Mouse (Mus musculus): ENCODE results near the gene Tubgcp6. TPM values are rescaled to one million over a fixed set of nuclear protein-coding genes. Genes with fewer than 3 reads are reported as not detected.

Gene Tubgcp6
- polyA plus RNA-seq, 1 experiment from 2014 or later, result 12.9 TPM

DNA sequence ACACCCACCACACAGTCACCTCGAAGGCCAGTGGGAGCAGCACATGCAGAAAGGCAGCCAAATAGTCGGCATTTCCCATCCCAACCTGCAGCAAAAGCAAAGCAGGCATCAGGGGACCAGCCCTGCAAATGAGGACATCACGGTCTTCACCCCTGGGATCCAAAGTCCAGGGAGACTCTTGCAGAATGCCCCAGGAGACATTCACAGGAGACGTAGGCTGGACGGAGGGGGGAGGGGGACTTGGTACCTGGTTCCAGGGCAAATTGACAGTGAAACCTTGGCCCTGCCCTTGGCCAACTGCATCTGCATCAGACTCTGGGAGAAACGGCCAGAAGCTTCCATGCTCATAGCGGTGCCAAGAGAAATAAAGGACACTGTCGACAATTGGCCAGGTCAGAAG, 3.7 kb upstream of the Tubgcp6 start:
- H3K4me1 ChIP-seq, result peaks cover 34% of the 10 kb centered on the region
- no peak overlapping the region for H3K27ac ChIP-seq
- H3K4me2 ChIP-seq, result no peak overlapping the region
- no peak overlapping the region for H3K9ac ChIP-seq
- WGBS, result 90% methylated on average over 8 of the region's 8 CpGs
- no peak overlapping the region for H3K4me3 ChIP-seq (replicated peaks)
- ATAC-seq (ENCODE audit: insufficient read depth, low FRiP score, low read depth), result no peak
- no peaks in the 10 kb centered on the region for H3K27me3 ChIP-seq (replicated peaks)
- no peaks in the 10 kb centered on the region for H3K9me3 ChIP-seq
- peaks cover 4% of the 10 kb centered on the region; the same call in 1 of the 2 replicates for H3K36me3 ChIP-seq

DNA sequence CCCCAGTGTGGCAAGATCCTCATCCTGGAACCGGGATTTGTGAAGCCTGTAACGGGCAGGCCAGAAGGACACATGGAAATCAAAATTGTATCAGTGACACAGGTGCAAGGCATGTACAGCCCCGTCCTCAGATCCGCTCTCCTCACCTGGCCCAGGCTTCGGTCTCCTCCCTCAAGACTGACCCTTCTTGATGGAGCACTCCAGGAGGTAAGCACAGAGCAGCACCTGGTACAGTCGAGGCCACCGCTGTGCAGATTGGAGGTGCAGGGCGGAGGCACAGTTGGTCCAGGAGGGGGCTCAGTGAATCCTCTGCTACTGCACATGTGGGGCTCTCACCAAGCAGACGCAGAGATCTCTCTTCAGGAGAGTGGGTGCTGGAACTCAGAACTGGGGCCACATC, 2.4 kb upstream of the Tubgcp6 start:
- no peak overlapping the region for H3K9ac ChIP-seq
- H3K27me3 ChIP-seq (replicated peaks), result no peaks in the 10 kb centered on the region
- peaks cover 4% of the 10 kb centered on the region; the same call in 1 of the 2 replicates for H3K36me3 ChIP-seq
- H3K9me3 ChIP-seq, result no peaks in the 10 kb centered on the region
- ATAC-seq (ENCODE audit: insufficient read depth, low FRiP score, low read depth), result no peak
- H3K27ac ChIP-seq, result no peak overlapping the region
- WGBS, result 90% methylated on average over 9 of the region's 9 CpGs
- H3K4me2 ChIP-seq, result no peak overlapping the region
- peaks cover 37% of the 10 kb centered on the region for H3K4me1 ChIP-seq
- no peak overlapping the region for H3K4me3 ChIP-seq (replicated peaks)

DNA sequence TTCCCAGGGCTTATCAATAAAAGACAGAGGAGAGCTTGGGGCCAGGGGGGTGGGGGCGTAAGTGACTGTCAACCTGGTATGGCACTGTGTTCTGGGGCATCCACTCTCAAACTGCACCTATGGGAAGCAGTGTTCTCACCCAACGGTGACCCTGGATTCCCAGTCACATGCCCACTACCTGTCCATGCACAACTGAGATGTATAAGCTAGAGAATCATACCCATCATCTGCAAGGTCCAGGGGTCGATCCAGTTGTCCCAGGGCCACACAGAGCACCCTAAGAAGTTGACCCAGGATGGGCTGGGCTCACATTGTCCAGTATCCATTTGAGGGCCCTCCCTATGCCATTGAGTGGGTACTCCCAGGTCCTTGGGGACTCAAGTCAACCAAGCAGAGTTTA, 1.4 kb upstream of the Tubgcp6 start:
- H3K9me3 ChIP-seq, result no peaks in the 10 kb centered on the region
- H3K36me3 ChIP-seq, result peaks cover 4% of the 10 kb centered on the region; the same call in 1 of the 2 replicates
- no peak overlapping the region for H3K4me2 ChIP-seq
- no peak overlapping the region for H3K27ac ChIP-seq
- WGBS, result 94% methylated on average over 3 of the region's 3 CpGs
- H3K9ac ChIP-seq, result no peak overlapping the region
- no peak for ATAC-seq (ENCODE audit: insufficient read depth, low FRiP score, low read depth)
- no peaks in the 10 kb centered on the region for H3K27me3 ChIP-seq (replicated peaks)
- peaks cover 37% of the 10 kb centered on the region for H3K4me1 ChIP-seq
- H3K4me3 ChIP-seq (replicated peaks), result no peak overlapping the region

DNA sequence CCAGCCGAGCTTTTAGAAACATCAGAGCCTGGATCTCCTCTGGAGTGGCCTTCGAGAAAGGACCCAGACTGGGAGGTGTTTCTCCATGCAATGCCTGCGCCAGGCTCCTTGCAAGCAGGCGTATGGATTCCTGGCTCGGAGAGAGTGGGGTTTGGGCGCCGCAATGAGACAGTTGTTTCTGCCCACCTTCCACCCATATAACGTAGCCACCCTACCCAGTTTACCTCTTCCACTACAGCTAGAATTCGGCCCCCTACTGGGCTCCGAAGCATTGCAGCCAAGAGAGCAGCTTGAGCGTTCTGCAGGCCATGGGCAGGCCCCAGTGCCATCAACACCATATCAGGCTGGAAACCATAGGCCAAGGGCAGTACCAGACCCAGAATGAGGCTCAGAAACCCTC, 683 bp upstream of the Tubgcp6 start:
- no peak for ATAC-seq (ENCODE audit: insufficient read depth, low FRiP score, low read depth)
- peak overlapping the region; percentile 49 for H3K27ac ChIP-seq

DNA sequence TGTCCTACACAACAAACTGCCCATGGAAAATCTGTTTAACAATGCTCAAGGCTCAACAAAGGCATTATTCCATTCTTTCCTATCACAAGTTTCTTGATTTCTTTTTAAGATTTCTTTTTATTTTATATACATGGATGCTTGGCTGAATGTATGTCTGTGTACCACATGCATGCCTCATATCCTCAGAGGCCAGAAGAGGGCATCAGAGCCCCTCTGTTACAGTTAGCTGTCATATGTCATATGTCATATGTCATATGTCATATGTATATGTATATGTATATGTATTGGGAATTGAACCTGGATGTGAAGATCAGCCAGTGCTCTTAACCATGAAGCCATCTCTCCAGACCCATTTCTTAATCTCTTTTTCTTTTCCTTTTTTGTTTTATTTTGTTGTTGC, 4.9 kb downstream of the Tubgcp6 start:
- H3K27me3 ChIP-seq (replicated peaks), result no peaks in the 10 kb centered on the region
- H3K36me3 ChIP-seq, result peaks cover 15% of the 10 kb centered on the region
- H3K4me1 ChIP-seq, result peaks cover 11% of the 10 kb centered on the region
- no peak for ATAC-seq (ENCODE audit: insufficient read depth, low FRiP score, low read depth)
- H3K27ac ChIP-seq, result no peak overlapping the region
- no peak overlapping the region for H3K4me2 ChIP-seq
- H3K4me3 ChIP-seq (replicated peaks), result no peak overlapping the region
- no peaks in the 10 kb centered on the region for H3K9me3 ChIP-seq
- no peak overlapping the region for H3K9ac ChIP-seq

More for the DNA sequence above, 683 bp upstream of the Tubgcp6 start:
- H3K4me1 ChIP-seq, result peaks cover 33% of the 10 kb centered on the region
- no peaks in the 10 kb centered on the region for H3K27me3 ChIP-seq (replicated peaks)
- H3K9ac ChIP-seq, result peak overlapping the region; percentile 86; the same call in 1 of the 2 replicates
- no peaks in the 10 kb centered on the region for H3K9me3 ChIP-seq
- WGBS, result 27% methylated on average over 11 of the region's 11 CpGs
- H3K4me3 ChIP-seq (replicated peaks), result peak overlapping the region; percentile 96
- H3K36me3 ChIP-seq, result peaks cover 4% of the 10 kb centered on the region; the same call in 1 of the 2 replicates
- H3K4me2 ChIP-seq, result peak overlapping the region; percentile 93

DNA sequence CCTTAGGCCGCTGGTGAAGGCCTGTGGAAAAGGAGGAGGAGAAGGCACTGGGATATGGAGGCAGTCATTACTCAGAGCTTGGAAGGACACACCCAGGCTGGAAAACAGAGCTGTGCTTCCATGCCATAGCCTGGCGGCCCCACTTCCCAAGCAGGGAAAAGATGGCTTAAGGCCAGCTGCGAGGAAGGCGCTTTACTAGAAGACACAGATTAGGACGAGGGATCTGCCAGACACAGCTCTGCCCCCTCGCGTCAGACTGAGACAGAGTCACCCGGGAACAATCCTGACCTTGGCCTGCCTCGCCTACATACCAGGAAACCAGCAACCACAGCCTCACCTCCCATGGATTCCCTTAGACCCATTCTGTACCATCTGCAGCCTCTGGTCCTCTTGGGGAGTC, 12.8 kb downstream of the Tubgcp6 start:
- H3K4me2 ChIP-seq, result no peak overlapping the region
- no peak overlapping the region for H3K9ac ChIP-seq
- peaks cover 51% of the 10 kb centered on the region for H3K36me3 ChIP-seq
- ATAC-seq (ENCODE audit: insufficient read depth, low FRiP score, low read depth), result no peak
- WGBS, result 76% methylated on average over 9 of the region's 9 CpGs
- H3K4me3 ChIP-seq (replicated peaks), result no peak overlapping the region
- no peaks in the 10 kb centered on the region for H3K9me3 ChIP-seq
- no peaks in the 10 kb centered on the region for H3K4me1 ChIP-seq
- H3K27me3 ChIP-seq (replicated peaks), result no peaks in the 10 kb centered on the region
- H3K27ac ChIP-seq, result no peak overlapping the region

DNA sequence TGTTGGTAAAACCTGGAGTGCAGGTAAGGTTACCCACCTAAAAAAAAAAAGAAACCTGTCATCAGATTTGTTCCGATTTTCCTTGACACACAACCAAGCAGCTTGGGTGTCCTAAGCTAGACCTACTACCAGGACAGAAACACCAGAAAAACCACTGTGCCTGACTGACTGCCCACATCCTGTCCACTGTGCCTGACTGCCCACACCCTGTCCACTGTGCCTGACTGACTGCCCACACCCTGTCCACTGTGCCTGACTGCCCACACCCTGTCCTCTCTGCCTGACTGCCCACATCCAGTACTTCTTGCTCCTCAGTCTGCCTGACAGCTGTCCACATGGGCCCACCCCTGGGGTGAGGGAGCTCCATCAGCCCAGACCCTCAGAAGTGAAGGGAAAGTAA, 15.9 kb downstream of the Tubgcp6 start:
- Histone ChIP-seq H3K9me3 (no peaks in the 10 kb centered on the region), H3K4me2 (no peak overlapping the region), H3K27me3 (replicated peaks) (no peaks in the 10 kb centered on the region), H3K27ac (no peak overlapping the region), H3K4me1 (no peaks in the 10 kb centered on the region), H3K4me3 (replicated peaks) (no peak overlapping the region), H3K36me3 (peaks cover 75% of the 10 kb centered on the region), H3K9ac (no peak overlapping the region)
- 100% methylated on average over 1 of the region's 1 CpGs for WGBS
- ATAC-seq (ENCODE audit: insufficient read depth, low FRiP score, low read depth), result no peak

DNA sequence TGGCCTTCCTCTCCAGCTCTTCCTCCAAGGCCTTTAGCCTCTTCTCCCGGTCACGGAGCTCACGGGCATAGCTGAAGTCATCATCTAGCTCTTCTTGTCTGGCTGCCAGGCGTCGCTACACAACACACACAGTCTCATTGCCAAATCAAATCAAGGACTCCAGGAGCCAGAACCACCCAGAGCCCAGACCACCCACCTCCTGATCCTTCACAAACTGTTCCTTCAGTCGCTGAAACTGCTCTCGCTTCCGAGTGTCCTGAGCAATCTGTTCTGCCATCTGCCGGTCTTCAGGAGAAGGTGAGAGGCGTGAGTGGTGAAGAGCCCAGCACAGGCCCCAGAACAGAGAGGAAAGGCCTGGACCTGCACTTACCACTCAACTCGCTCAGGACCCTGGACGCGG, 16.8 kb downstream of the Tubgcp6 start:
- Histone ChIP-seq H3K36me3 (peaks cover 80% of the 10 kb centered on the region), H3K27ac (no peak overlapping the region), H3K27me3 (replicated peaks) (no peaks in the 10 kb centered on the region), H3K9me3 (no peaks in the 10 kb centered on the region), H3K4me2 (no peak overlapping the region), H3K4me1 (no peaks in the 10 kb centered on the region), H3K4me3 (replicated peaks) (no peak overlapping the region), H3K9ac (no peak overlapping the region)
- 89% methylated on average over 13 of the region's 13 CpGs for WGBS
- no peak for ATAC-seq (ENCODE audit: insufficient read depth, low FRiP score, low read depth)

DNA sequence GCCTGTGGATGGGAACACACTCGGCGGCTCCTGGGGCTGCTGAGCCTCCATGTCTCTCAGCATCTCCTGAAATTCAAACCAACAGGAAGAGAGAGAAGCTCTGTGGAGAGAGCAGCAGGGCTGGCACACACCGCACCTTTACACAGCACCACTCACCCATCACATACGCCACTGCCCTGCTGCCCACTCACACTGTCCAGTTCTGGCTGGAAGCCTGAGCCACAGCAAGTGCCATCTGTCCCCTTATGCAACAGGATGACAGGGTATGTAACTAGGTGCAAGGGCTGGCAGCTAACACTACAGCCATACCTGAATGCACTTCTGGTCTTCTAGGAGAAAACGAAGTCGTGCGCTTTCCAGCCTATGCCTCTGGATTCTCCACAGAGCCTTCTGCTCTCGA, 18.5 kb downstream of the Tubgcp6 start:
- no peak for ATAC-seq (ENCODE audit: insufficient read depth, low FRiP score, low read depth)
- Histone ChIP-seq H3K4me2 (no peak overlapping the region), H3K9me3 (no peaks in the 10 kb centered on the region), H3K27ac (no peak overlapping the region), H3K4me3 (replicated peaks) (no peak overlapping the region), H3K9ac (no peak overlapping the region), H3K36me3 (peaks cover 82% of the 10 kb centered on the region), H3K4me1 (no peaks in the 10 kb centered on the region), H3K27me3 (replicated peaks) (no peaks in the 10 kb centered on the region)
- 95% methylated on average over 8 of the region's 8 CpGs for WGBS

DNA sequence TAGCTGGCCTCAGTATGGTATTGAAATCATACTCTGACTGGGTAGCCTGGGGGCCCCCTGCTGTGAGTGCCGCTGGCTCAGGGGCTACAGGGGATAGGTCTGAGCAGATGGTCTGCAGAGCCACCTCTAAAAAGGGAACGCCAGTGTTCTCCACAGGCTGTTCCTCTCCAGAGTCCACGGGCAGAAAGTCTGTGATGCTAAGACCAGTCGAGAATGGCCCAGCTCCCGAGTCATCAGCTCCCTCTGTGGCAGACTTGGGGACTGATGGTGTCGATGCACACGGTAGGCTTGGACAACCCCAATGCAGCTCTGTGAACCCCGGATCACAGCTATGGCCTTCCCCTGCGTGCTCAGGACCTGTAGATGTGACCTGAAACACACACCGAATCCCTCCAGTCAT, 19.0 kb downstream of the Tubgcp6 start:
- Histone ChIP-seq H3K4me2 (no peak overlapping the region), H3K9ac (no peak overlapping the region), H3K36me3 (peaks cover 83% of the 10 kb centered on the region), H3K4me1 (no peaks in the 10 kb centered on the region), H3K27me3 (replicated peaks) (no peaks in the 10 kb centered on the region), H3K4me3 (replicated peaks) (no peak overlapping the region), H3K27ac (no peak overlapping the region), H3K9me3 (no peaks in the 10 kb centered on the region)
- ATAC-seq (ENCODE audit: insufficient read depth, low FRiP score, low read depth), result no peak
- WGBS, result 87% methylated on average over 10 of the region's 10 CpGs

DNA sequence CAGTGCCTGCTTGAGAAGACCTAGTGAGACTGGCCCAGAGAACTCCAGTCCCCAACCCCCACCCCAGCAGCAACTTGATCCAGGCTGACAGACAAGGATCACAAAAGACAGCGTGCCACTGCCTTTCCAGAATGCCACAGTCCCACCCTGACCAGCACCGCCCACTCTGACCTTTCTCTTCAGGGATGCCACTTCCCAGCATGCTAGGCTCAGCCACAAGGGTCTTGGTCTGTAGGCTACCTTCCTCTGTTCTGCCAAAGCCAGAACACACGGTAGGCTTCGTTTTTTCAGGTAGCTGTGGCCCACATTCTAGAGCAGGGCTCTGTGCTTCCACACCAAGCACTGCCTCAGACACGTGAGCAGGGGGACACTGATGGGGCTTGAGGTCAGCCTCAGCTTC, 20.3 kb downstream of the Tubgcp6 start:
- Histone ChIP-seq H3K36me3 (peaks cover 87% of the 10 kb centered on the region), H3K9me3 (no peaks in the 10 kb centered on the region), H3K4me1 (no peaks in the 10 kb centered on the region), H3K27me3 (replicated peaks) (no peaks in the 10 kb centered on the region), H3K27ac (no peak overlapping the region), H3K9ac (no peak overlapping the region), H3K4me2 (no peak overlapping the region), H3K4me3 (replicated peaks) (no peak overlapping the region)
- no peak for ATAC-seq (ENCODE audit: insufficient read depth, low FRiP score, low read depth)
- WGBS, result 75% methylated on average over 5 of the region's 5 CpGs

DNA sequence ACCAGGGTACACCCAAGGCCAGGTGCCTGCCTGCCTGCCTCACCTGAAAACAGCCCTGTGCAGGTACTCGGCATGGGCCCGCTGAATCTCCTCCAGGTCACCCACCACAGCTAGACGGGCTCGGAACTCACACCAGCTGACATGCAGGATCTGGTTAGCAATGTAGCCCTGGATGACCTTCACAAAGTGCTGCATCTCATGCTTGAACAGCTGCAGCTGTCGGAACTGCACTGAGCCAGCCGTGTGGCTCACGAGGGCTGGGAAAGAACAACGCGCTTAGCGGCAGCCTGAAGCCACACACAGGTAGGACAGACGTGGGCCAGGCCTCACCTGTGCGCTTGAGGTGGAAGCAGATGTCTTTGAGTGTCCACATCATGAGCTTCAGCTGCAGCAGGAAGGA, 22.1 kb downstream of the Tubgcp6 start:
- no peak overlapping the region for H3K27ac ChIP-seq
- no peaks in the 10 kb centered on the region for H3K4me1 ChIP-seq
- H3K27me3 ChIP-seq (replicated peaks), result no peaks in the 10 kb centered on the region
- no peaks in the 10 kb centered on the region for H3K9me3 ChIP-seq
- ATAC-seq (ENCODE audit: insufficient read depth, low FRiP score, low read depth), result no peak
- no peak overlapping the region for H3K9ac ChIP-seq
- no peak overlapping the region for H3K4me2 ChIP-seq
- H3K4me3 ChIP-seq (replicated peaks), result no peak overlapping the region
- WGBS, result 87% methylated on average over 12 of the region's 12 CpGs
- H3K36me3 ChIP-seq, result peaks cover 90% of the 10 kb centered on the region

DNA sequence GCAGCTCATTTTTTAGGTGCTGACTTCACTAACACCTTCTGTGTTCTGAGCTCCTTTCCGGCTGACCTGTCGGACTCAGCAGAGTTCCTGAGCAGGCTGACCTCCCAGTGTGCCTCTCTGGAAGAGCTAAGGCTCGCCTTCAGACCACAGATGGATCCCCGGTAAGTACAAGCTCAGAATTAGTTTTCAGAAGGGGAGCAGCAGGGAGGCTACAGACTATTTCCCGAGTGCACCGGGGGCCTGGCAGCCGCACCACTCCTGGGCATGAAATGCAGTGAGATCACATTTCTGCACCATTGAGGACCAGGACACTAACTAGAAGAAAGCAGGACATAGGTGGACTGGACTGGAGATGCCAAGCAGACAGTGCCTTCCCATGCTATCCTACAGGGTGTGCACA, 24.3 kb downstream of the Tubgcp6 start:
- whole genome bisulfite sequencing, result 90% methylated on average over 7 of the region's 7 CpGs
- Histone ChIP-seq H3K9me3 (no peaks in the 10 kb centered on the region), H3K36me3 (peaks cover 85% of the 10 kb centered on the region), H3K9ac (no peak overlapping the region), H3K4me2 (no peak overlapping the region), H3K27me3 (replicated peaks) (no peaks in the 10 kb centered on the region), H3K4me1 (no peaks in the 10 kb centered on the region), H3K4me3 (replicated peaks) (no peak overlapping the region), H3K27ac (no peak overlapping the region)
- no peak for ATAC-seq (ENCODE audit: insufficient read depth, low FRiP score, low read depth)

Measured in stomach, embryonic 15.5 days (tissue).